Mouse (Mus musculus) stomach, embryonic 14.5 days (tissue): Measurements from ENCODE around the gene Tmem9b. TPM values are rescaled to one million over a fixed set of nuclear protein-coding genes. Genes with fewer than 3 reads are reported as not detected.
A peak's percentile ranks its signal among the peaks of the same experiment; 100 is the strongest.

ENCODE experiments used
- ATAC-seq: fragments of 200-750 bp; cut with Nextera tagmentation; 2 replicates; pipeline ENCODE4 v1.8.0; 2017; ENCODE audit warnings: low read depth, moderate TSS enrichment; ENCODE audit not compliant: insufficient number of reproducible peaks, insufficient read depth, low FRiP score
- H3K27ac ChIP-seq: fragments of 300-500 bp; sonication (generic); 2 replicates; pipeline ENCODE4 v1.5.1; 2014; ENCODE audit warnings: mild to moderate bottlenecking, low read length, moderate library complexity, mixed read lengths
- H3K27me3 ChIP-seq: fragments of 300-500 bp; sonication (generic); 2 replicates; pipeline ENCODE4 v1.6.1; 2014; ENCODE audit warnings: low read length, control low read depth, mixed read lengths; ENCODE audit not compliant: control insufficient read depth, insufficient read depth
- H3K36me3 ChIP-seq: fragments of 300-500 bp; sonication (generic); 2 replicates; pipeline ENCODE4 v1.6.1; 2014; ENCODE audit warnings: mild to moderate bottlenecking, control low read depth, low read length, moderate library complexity, mixed read lengths; ENCODE audit not compliant: control insufficient read depth, insufficient read depth
- H3K4me1 ChIP-seq: fragments of 300-500 bp; sonication (generic); 2 replicates; pipeline ENCODE4 v1.6.1; 2014; ENCODE audit warnings: low read length, control low read depth, mixed read lengths; ENCODE audit not compliant: control insufficient read depth, insufficient read depth
- H3K4me2 ChIP-seq: fragments of 300-500 bp; sonication (generic); replicated peaks from 2 replicates; pipeline ENCODE4 v1.6.1; 2014; ENCODE audit warnings: low read depth, low read length, control low read depth
- H3K4me3 ChIP-seq: fragments of 300-500 bp; sonication (generic); 2 replicates; pipeline ENCODE4 v1.5.1; 2014; ENCODE audit warnings: low read depth, low read length, control low read depth
- H3K9ac ChIP-seq: fragments of 300-500 bp; sonication (generic); replicated peaks from 2 replicates; pipeline ENCODE4 v1.6.1; 2014; ENCODE audit warnings: low read depth, mild to moderate bottlenecking, control low read depth, low read length, moderate library complexity, mixed read lengths
- H3K9me3 ChIP-seq: fragments of 300-500 bp; sonication (generic); 2 replicates; pipeline ENCODE4 v1.6.1; 2016; ENCODE audit warnings: low read depth, low read length, control low read depth; ENCODE audit not compliant: control insufficient read depth
- WGBS: fragments of 180-500 bp; shearing (Covaris S2); extraction: QIAGEN DNeasy Blood & Tissue Kit; methylation state at CpG from one replicate; pipeline ENCODE4 v1.1.7; 2014; 5-methylcytosine and 5-hydroxymethylcytosine counted together
- polyA plus RNA-seq: library from polyadenylated mRNA; unstranded; fragments of >200 nt; fragmentation: Nextera tagmentation; extraction: Ambion mirVana; gene quantifications from 2 replicates; pipeline ENCODE4 v1.2.1, GENCODE M21; 2014

Gene Tmem9b
- polyA plus RNA-seq, 1 experiment from 2014 or later: 58.8 TPM

DNA sequence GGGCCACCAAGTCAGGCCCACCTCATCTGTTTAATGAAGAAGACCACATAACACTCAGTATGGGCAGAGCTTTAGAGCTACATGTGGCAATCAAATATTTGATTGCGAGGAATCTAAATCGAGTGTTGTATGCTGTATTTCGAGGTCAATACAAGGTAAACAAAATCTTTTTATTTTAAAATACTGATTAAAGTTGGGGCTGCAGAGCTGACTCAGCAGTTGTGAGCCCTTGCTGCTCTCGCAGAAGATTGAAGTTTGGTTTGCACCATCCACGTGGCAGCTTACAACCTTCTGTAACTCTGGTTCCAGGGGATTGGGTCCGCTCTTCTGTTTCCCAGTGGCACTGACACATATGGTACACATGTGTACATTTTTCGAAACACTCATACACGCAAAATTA lies 1.4 kb upstream of the Tmem9b start:
- ATAC-seq: no peak

DNA sequence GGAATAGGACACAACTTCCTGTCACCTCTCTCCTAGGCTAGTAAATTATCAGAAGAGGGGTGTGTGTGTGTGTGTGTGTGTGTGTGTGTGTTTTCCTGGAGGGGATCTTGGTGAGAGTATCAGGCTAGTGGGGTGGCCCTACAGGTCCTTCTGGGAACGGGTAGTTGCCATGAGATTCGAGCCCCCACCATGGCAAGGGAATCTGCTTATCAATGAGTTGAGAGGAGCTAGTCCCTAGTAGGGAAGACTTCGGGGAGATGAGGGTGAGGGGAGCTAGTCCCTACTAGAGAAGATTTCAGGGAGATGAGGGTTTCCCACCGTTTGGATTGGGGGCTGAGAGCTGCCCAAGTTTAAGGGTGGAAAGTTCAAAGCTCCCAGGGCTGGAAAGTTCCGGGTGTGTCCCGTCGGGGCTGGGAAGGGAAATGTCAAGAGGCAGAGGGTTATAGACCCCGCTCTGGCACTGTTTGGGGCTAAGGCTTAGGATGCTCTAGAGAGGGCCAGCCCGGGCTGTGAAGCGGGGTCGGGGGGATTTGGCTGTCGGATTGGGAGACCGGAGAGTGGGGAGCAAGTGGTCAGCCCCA lies 1.2 kb downstream of the Tmem9b start:
- 4% methylated on average over 13 of the region's 13 CpGs for WGBS
- Histone ChIP-seq H3K9ac (peak overlapping the region; percentile 83), H3K27me3 (no peaks in the 10 kb centered on the region), H3K27ac (peak overlapping the region; percentile 86; the same call in 1 of the 2 replicates), H3K4me1 (peaks cover 8% of the 10 kb centered on the region; the same call in 1 of the 2 replicates), H3K36me3 (no peaks in the 10 kb centered on the region; the same call in 1 of the 2 replicates), H3K4me2 (peak overlapping the region; percentile 65), H3K9me3 (no peaks in the 10 kb centered on the region), H3K4me3 (peak overlapping the region; percentile 89)
- peak; percentile 21 for ATAC-seq

More for the DNA sequence above, 1.4 kb upstream of the Tmem9b start:
- H3K27me3 ChIP-seq: no peaks in the 10 kb centered on the region
- H3K4me3 ChIP-seq: no peak overlapping the region
- 92% methylated on average over 8 of the region's 8 CpGs for WGBS
- H3K27ac ChIP-seq: no peak overlapping the region
- H3K36me3 ChIP-seq: no peaks in the 10 kb centered on the region; the same call in 1 of the 2 replicates
- H3K9me3 ChIP-seq: no peaks in the 10 kb centered on the region
- peaks cover 8% of the 10 kb centered on the region; the same call in 1 of the 2 replicates for H3K4me1 ChIP-seq
- H3K4me2 ChIP-seq: no peak overlapping the region
- no peak overlapping the region for H3K9ac ChIP-seq

DNA sequence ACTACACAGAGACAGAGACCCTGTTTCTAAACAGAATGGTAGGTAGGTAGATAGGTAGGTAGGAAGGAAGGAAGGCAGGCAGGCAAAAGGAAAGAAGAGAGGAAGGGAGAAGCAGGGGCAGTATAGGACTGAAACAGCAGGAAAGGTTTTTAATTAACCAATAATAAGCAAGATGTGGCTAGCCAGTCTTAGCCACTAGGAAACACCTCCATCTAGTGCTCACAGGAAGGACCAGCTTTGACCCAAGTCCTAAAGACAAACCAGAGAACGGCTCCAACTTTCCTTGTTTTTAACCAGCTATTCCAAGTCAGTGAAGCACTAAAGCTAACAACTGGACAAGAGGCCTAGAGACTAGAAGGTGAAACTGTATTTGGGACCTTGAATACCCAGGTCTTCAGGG lies 4.9 kb downstream of the Tmem9b start:
- H3K4me1 ChIP-seq: no peaks in the 10 kb centered on the region
- ATAC-seq: no peak
- H3K9ac ChIP-seq: no peak overlapping the region
- H3K4me3 ChIP-seq: no peak overlapping the region
- H3K27ac ChIP-seq: no peak overlapping the region
- H3K27me3 ChIP-seq: no peaks in the 10 kb centered on the region
- peaks cover 9% of the 10 kb centered on the region; the same call in 1 of the 2 replicates for H3K36me3 ChIP-seq
- H3K4me2 ChIP-seq: no peak overlapping the region
- whole genome bisulfite sequencing: 55% methylated on average over 1 of the region's 1 CpGs
- no peaks in the 10 kb centered on the region for H3K9me3 ChIP-seq

DNA sequence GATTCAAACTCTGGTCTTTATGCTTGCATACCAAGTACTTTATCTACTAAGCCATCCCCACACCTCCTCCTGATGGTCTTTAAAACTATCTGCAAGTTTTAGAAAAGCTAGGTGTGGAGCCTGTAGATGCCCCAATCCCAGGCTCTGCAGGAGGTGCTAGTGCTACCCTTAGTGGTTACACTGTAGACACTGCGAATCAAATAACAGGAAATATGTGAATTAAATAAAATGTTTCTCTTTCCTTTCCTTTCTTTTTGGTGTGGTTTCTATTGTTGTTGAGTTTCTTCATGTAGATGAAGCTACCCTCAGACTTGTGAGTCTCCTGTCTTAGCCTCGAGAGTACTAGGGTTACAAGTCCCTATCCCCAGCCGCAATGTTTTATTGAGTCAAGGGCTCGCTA lies 11.0 kb downstream of the Tmem9b start:
- Histone ChIP-seq H3K27ac (peak overlapping the region; percentile 39), H3K4me1 (0 out of 2 replicates have a peak, but pooled peaks cover 3% of the 10 kb centered on the region), H3K4me3 (no peak overlapping the region), H3K4me2 (no peak overlapping the region), H3K9me3 (no peaks in the 10 kb centered on the region), H3K36me3 (peaks cover 9% of the 10 kb centered on the region; the same call in 1 of the 2 replicates), H3K27me3 (no peaks in the 10 kb centered on the region), H3K9ac (no peak overlapping the region)
- ATAC-seq: no peak
- WGBS: 85% methylated on average over 4 of the region's 4 CpGs

DNA sequence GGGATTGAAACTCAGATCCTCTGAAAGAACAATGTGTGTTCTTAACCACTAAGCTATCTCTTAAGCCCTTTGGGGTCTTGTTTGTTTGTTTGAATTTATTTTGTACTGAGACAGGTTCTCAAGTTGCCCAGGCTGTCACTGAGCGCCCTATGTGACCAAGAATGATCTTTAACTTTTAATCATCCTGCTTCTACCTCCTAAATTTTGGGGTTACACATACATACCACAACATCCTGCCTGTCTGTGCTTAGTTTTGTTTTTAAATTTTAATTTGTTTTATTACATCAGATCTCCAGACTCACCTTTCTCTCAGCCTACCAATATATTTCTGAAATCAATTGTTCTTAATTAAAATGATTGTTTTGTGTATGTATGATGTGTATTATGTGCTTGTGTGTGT lies 11.6 kb downstream of the Tmem9b start:
- H3K4me2 ChIP-seq: no peak overlapping the region
- H3K9ac ChIP-seq: no peak overlapping the region
- 0 out of 2 replicates have a peak, but pooled peaks cover 3% of the 10 kb centered on the region for H3K4me1 ChIP-seq
- no peaks in the 10 kb centered on the region for H3K27me3 ChIP-seq
- no peaks in the 10 kb centered on the region for H3K9me3 ChIP-seq
- H3K36me3 ChIP-seq: peaks cover 11% of the 10 kb centered on the region; the same call in 1 of the 2 replicates
- H3K27ac ChIP-seq: peak overlapping the region; percentile 49
- H3K4me3 ChIP-seq: no peak overlapping the region
- WGBS: 81% methylated on average over 1 of the region's 1 CpGs
- ATAC-seq: no peak

DNA sequence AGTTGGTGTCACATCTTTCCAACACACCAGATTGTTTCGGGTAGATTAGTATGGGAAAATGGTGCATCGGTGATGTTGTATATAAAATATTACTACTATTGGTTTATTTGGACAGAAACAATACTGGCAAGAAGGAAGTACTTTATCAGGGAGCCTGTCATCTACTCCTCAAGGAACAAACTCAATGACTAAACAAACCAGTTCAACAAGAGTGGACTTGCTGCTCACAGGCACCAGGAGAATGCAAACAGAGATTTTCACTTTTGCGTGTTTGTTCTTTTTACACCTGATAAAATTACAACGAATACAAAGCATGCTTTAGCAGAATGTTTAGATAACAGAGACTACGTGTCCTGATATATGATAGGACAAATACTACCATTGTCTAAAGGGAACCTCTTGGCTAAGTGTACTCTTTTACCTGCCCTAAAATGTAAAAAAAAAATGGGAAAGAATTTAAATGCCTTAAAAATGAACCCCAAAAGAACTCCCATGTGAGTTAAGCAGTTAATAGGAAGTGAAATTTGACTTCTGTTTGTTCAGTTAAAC lies 12.8 kb downstream of the Tmem9b start:
- H3K9me3 ChIP-seq: no peaks in the 10 kb centered on the region
- peak overlapping the region; percentile 63; the same call in 1 of the 2 replicates for H3K27ac ChIP-seq
- WGBS: 47% methylated on average over 5 of the region's 5 CpGs
- ATAC-seq: peak; percentile 87
- H3K27me3 ChIP-seq: no peaks in the 10 kb centered on the region
- 0 out of 2 replicates have a peak, but pooled peaks cover 3% of the 10 kb centered on the region for H3K4me1 ChIP-seq
- H3K4me2 ChIP-seq: no peak overlapping the region
- H3K9ac ChIP-seq: no peak overlapping the region
- H3K4me3 ChIP-seq: no peak overlapping the region
- peaks cover 7% of the 10 kb centered on the region; the same call in 1 of the 2 replicates for H3K36me3 ChIP-seq

DNA sequence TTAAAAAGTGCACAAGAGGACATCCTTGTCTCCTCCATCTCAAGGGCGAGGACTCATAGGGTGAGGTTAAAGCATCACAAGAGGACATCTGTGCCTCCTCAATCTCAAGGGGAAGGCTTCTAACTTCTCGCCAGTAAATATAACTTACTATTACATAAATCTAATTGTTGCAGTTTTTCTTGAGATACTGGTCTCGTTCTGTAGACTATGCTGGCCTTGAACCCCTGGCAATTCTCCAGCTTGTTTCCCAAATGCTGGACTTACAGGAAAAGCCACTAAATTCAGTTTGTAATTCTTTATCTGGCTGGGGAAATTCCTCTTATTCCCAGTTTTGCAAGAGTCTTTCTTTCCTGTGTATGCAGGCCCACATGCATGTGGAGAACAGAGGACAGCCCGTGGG lies 17.9 kb downstream of the Tmem9b start:
- Histone ChIP-seq H3K9ac (no peak overlapping the region), H3K27ac (no peak overlapping the region), H3K36me3 (peaks cover 5% of the 10 kb centered on the region; the same call in 1 of the 2 replicates), H3K9me3 (no peaks in the 10 kb centered on the region), H3K27me3 (no peaks in the 10 kb centered on the region), H3K4me3 (no peak overlapping the region), H3K4me1 (peaks cover 7% of the 10 kb centered on the region; the same call in 1 of the 2 replicates), H3K4me2 (no peak overlapping the region)
- WGBS: 83% methylated on average over 4 of the region's 4 CpGs
- no peak for ATAC-seq

DNA sequence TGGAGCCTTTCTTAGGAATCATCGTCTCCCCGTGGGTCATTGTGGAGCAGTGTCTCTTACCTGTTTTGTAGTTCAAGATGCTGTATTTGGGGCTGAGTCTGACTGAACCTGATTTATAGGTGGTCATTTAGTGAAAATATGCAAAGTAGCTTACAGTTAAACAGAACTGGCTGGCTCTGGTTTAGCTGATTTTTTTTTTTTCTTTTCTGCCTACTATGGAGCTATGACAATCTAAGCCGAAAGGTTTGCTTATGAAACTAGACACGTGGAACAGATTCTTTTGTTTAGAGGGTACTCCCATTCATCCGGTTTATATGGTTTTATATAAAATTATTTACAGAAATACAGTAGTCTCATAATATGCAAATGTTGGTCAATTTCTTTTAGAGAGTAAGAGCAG lies 21.0 kb downstream of the Tmem9b start, which contains the start of gene Ascl3:
Gene Ascl3 (minus strand): TSS at position 101 of the 400 bp plus-strand sequence.
- no peaks in the 10 kb centered on the region for H3K9me3 ChIP-seq
- H3K9ac ChIP-seq: no peak within 1 kb of the TSS
- no peaks in the 10 kb centered on the region for H3K27me3 ChIP-seq
- ATAC-seq: no peak
- no peak within 1 kb of the TSS for H3K4me2 ChIP-seq
- peaks cover 5% of the 10 kb centered on the region; the same call in 1 of the 2 replicates for H3K36me3 ChIP-seq
- H3K4me3 ChIP-seq: no peak within 1 kb of the TSS
- H3K4me1 ChIP-seq: peaks cover 7% of the 10 kb centered on the region; the same call in 1 of the 2 replicates
- H3K27ac ChIP-seq: no peak within 1 kb of the TSS
- 87% methylated on average over 5 of the region's 5 CpGs for WGBS
